Mouse (Mus musculus) left cerebral cortex, adult 8-10 months (tissue): ENCODE data around the gene Psmb11. TPM values are rescaled to one million over a fixed set of nuclear protein-coding genes. Genes with fewer than 3 reads are reported as not detected.

ENCODE experiments used
- microRNA-seq, 2 experiments: library from miRNA; unstranded; fragments of <30 nt; microRNA quantifications; one replicate each; pipeline ENCODE4 v1.2.0; 2022
- total RNA-seq, 4 experiments: library from RNA; stranded (reverse); gene quantifications; 2 replicates each; pipeline ENCODE4 v1.2.4; 2022

Gene Psmb11
- total RNA-seq, 4 experiments from 2014 or later: 0.14 to 0.63 (median 0.14) TPM; not detected in 1

Small RNA genes lying within 50 kb of the gene (microRNA-seq; reads per million reads assigned to microRNA genes)
- gene Mir686 (0 reads per million in 2 experiments), gene Mir6948 (0 to 0.44 reads per million in 2 experiments)

Other genes with a start within 250 kb of the Psmb11 start
- 1 to 10 TPM; 1.1 to 7.5 (median 3.4) TPM for gene Slc7a7, start 203.7 kb upstream of the Psmb11 start, total RNA-seq
- gene Mrpl52, start 194.5 kb upstream of the Psmb11 start, total RNA-seq: 100 to 1,000 TPM in 2 of 4 experiments, 10 to 100 TPM in 2; 71.6 to 109 (median 87.4) TPM
- gene Mmp14, start 189.8 kb upstream of the Psmb11 start, total RNA-seq: 10 to 100 TPM in 3 of 4 experiments, 1 to 10 TPM in 1; 8.7 to 14.8 (median 11.9) TPM
- gene Lrp10, start 157.3 kb upstream of the Psmb11 start, total RNA-seq: 10 to 100 TPM; 24.1 to 27.4 (median 25.8) TPM
- 10 to 100 TPM; 11.7 to 18.2 (median 13.6) TPM for gene Rem2, start 145.3 kb upstream of the Psmb11 start, total RNA-seq
- gene Prmt5, start 103.9 kb upstream of the Psmb11 start, total RNA-seq: 10 to 100 TPM; 50.0 to 58.5 (median 55.0) TPM
- gene Haus4, start 66.8 kb upstream of the Psmb11 start, total RNA-seq: 1 to 10 TPM; 3.0 to 4.7 (median 3.4) TPM
- 1 to 10 TPM; 1.3 to 2.4 (median 1.7) TPM for gene Ajuba, start 43.9 kb upstream of the Psmb11 start, total RNA-seq
- 1 to 10 TPM; 4.7 to 6.3 (median 5.7) TPM for gene 4931414P19Rik, start 15.4 kb upstream of the Psmb11 start, total RNA-seq
- 100 to 1,000 TPM; 151 to 185 (median 175) TPM for gene Psmb5, start 3.4 kb upstream of the Psmb11 start, total RNA-seq
- not detected for gene Gm17606, start 19.5 kb downstream of the Psmb11 start, total RNA-seq
- gene Cdh24, start 19.9 kb downstream of the Psmb11 start, total RNA-seq: 1 to 10 TPM; 7.5 to 8.1 (median 7.8) TPM
- gene 1700123O20Rik, start 64.8 kb downstream of the Psmb11 start, total RNA-seq: 10 to 100 TPM; 17.0 to 22.4 (median 19.2) TPM
- gene Acin1, start 65.5 kb downstream of the Psmb11 start, total RNA-seq: 100 to 1,000 TPM; 154 to 188 (median 170) TPM
- not detected for gene Gm29776, start 77.4 kb downstream of the Psmb11 start, total RNA-seq
- gene Cebpe, start 90.7 kb downstream of the Psmb11 start, total RNA-seq: not detected
- gene Slc7a8, start 160.5 kb downstream of the Psmb11 start, total RNA-seq: 10 to 100 TPM; 54.5 to 60.7 (median 58.5) TPM
- gene Rnf212b, start 192.7 kb downstream of the Psmb11 start, total RNA-seq: not detected
- gene Homez, start 249.5 kb downstream of the Psmb11 start, total RNA-seq: 10 to 100 TPM; 22.5 to 34.9 (median 24.2) TPM